Mouse (Mus musculus) embryo, embryonic 10 days (tissue): Measurements from ENCODE around the gene Ints2.
"Not testable (repeated sequence)": the region's sequence is repeated elsewhere in the genome, so short reads cannot be mapped to it uniquely, and the experiment has no call there.

Experiments used
- DNase-seq: peaks from one replicate; pipeline ENCODE4 v3.0.0-alpha.2; 2015; ENCODE audit warnings: low spot score

The Ints2 gene

GRCm38 (mm10) chr11:86257460-86258076 lies at the start of gene Ints2:
Ints2 (minus strand) TSS chr11:86257575.
- DNase-seq, result peak; percentile 97

DNA sequence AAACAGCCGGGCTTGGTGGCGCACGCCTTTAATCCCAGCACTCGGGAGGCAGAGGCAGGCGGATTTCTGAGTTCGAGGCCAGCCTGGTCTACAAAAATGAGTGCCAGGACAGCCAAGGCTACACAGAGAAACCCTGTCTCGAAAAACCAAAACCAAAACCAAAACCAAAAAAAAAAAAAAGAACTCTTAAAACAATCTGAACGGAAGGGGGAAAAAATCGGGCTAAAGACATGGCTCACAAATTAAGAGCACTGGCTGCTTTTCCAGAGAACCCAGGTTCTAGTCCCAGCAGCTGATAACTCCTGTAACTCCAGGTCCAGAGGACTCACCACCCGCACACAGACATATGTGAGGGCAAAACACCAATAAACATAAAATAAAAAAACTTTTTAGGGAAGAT lies 34.8 kb upstream of the Ints2 start:
- not testable (repeated sequence) for DNase-seq

GRCm38 (mm10) chr11:86291714-86292113 lies 34.3 kb upstream of the Ints2 start:
- no peak for DNase-seq

GRCm38 (mm10) chr11:86285729-86286128 lies 28.4 kb upstream of the Ints2 start:
- DNase-seq, result no peak

GRCm38 (mm10) chr11:86278442-86279102 lies 21.2 kb upstream of the Ints2 start:
- no peak for DNase-seq

- peak; percentile 24 for DNase-seq
These were observed 321 bp downstream of the Ints2 start for GRCm38 (mm10) chr11:86257054-86257453.

- no peak for DNase-seq
These were observed 4.0 kb downstream of the Ints2 start for GRCm38 (mm10) chr11:86253342-86253741.

DNA sequence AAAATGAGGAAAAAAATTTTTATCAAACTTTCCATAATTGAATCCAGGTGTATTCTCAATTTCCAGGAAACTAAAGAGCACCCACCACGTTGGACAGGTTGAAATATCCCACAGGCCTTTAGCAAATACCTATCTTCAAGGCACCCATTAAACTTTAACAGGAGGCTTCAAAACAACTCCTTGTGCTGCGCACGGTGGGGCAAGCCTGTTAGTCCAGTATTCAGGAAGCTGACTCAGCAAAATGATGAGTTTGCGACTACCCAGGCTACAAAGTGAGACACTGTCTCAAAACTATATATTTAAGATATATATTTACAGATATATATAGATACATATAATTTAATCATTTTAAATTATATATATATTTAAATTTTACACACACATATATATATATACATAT lies 24.9 kb downstream of the Ints2 start:
- no peak for DNase-seq

- DNase-seq, result no peak
These were observed 25.5 kb downstream of the Ints2 start for GRCm38 (mm10) chr11:86231781-86232350.

DNA sequence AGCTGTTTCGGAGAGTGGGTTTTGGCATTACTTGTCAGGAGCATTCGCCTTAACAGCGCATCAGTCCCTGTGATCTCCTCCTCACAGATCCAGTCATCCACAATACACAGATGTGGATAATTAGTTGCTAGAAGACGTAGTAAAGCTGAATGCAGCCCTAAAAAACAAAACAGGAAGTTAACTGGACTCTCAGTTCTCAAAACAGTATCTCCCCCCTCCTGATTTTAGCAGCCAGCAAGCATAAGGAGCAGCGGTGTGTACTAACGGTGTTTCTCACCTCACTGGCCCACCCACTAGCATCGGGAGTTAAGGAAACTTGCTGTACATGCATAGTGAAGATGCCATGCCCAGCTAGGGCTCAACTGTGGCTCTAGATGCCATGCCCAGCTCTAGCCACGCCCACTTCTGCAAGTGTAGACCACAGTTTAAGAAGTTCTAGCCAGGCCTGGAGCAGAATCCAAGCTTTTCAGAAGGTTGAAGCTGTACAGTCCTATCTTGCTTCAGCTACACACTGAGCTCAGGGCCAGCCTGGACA lies 30.7 kb downstream of the Ints2 start:
- no peak for DNase-seq

GRCm38 (mm10) chr11:86225761-86226160 lies 31.6 kb downstream of the Ints2 start:
- DNase-seq, result no peak

DNA sequence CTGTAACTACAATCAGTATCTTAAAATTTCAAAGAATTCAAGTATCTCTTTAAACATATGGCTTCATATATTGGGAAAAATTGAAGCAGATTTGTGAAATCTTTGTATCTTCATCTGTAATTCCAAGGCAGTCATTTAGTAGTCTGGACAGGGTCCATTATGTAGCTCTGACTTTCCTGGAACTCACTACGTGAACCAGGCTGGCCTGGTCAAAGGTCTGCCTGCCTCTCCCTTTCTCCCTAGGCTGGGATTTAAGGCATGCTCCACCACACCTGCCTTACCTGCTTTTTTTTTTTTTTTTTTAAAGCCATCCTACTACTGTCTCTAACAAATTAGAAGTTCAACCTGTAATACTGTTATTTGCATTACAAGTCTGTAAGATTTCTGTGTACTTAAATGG lies 45.6 kb downstream of the Ints2 start:
- DNase-seq, result no peak

DNA sequence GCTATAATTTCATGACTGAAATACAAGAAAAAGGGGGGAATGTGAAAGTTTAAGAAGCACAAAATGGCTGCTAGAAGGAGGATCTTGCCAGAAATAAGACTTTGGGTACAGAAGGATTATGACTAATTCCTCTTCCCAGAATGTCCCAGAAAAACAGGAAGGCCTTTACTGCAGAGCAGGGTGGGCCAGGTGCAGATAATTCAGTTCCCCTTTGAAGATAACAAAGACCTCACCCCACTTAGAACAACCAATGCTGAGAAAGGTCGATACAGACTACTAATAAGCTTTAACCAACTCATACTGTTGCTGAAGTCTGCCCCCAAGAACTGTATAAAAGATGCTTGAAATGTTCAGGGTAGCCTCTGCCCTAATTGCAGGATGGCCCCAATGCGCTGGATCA lies 48.3 kb downstream of the Ints2 start:
- no peak for DNase-seq

- no peak for DNase-seq
These were observed 51.5 kb downstream of the Ints2 start for GRCm38 (mm10) chr11:86205876-86206275.

DNA sequence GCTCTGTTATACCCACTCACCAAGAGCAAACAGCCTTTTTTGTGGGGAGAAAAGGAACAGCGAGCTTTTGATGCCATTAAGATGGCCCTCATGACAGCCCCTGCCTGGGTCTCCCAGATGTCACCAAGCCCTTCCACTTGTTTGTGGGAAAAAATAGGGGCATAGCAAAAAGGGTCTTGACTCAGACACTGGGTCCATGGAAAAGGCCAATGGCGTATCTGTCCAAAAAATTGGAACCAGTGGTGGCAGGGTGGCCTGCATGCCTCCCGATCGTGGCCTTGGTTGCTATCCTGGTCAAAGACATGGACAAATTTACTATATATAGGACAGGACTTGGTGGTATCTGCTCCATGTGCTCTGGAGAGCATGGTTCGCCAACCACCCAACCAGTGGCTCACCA lies 52.3 kb downstream of the Ints2 start:
- no peak for DNase-seq

DNA sequence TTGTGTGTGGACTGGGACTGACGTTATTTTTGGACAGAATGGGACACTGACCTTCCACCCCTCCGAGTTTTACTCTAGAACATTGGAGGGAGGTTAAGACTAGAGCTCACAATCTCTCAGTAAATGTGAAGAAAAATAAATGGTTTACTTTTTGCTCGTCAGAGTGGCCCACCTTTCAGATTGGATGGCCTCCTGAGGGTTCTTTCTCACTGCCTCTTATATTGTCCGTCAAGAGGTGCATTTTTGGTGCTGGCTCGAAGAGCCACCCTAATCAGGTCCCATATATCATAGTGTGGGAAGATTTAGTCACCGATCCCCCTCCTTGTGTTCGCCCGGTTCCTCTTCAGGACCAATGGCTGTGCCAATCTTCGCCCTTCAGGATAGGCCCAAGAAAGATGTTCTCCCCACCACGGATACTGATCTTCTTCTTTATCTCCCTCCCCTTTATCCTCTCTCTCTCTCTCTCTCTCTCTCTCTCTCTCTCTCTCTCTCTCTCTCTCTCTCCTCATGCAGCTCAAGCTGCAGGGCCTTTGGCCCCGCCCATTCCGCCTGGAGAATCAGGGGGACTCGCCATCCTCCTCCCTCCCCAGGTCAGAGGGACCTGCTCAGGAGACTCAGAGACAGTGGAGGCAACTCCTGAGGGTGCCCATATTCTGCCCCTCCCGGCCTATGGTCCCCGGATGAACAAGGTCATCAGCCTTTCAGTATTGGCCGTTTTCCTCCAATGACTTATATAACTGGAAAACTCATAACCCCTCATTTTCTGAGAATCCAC lies 55.3 kb downstream of the Ints2 start:
- peak; percentile 8 for DNase-seq

DNA sequence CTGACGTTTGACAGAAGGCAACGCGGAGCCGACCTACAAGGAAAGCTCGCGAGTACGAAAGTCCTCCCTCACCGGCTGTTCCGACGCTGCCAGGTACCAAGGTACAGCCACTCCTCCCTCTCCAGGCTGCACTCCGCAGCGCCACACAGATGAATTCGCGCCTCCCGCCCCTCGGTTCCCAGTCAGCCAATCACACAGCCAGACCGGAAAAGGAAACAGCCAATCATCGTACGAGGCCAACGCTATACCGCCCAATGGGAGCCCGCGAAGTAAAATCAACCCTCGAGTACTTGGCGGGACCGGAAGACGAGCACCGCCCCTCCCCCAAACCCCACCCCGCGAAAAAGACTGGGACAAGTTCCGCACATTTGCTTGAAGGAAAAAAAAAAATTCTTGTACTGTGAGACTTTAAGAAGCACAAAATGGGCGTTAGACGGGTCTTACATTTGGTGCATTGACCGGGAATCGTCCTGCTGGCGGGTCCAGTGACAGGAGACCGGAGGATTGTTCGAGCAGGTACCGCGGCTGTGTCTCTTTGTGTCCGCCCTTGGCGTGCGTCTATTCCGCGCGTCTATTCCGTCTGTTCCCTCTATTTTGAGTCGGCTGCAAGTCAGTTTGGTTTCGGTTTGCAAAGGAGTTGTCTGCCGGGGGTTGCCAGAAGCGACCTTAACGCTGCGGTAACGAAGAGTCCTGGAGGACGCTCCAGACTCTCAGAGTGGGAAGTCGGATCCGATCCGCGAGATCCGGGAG lies 56.2 kb downstream of the Ints2 start, which contains the start of gene Brip1:
Gene Brip1, minus strand, starts transcription at position 157 of the 750 bp plus-strand sequence.
- peak; percentile 98 for DNase-seq

DNA sequence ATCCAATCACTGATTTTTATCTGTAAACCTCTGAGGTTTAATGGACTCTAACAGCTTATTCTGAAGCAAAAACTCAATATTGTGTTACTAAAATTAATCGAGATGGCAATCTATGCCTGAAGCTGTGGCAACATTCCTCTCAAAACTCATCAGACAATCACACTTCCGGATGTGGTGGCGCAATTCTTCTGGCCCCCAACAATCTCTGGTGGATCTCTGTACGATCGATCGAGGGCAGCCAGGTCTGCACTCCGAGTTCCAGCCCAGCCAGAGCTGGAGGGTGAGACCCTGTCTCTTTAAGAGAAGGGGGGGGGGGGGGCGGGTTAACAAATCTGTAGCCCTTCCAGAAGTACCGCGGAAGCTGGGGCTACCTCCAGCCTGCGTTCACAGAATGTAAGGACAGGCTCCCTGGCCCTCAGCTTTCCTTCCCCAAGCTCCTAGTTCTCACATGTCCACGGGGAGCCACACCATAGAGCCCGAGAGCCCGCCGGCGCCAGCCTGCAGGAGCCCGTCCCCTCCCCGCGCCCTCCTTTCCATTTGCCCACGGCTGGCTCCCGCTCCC lies 56.8 kb downstream of the Ints2 start:
- DNase-seq, result peak; percentile 49

GRCm38 (mm10) chr11:86199733-86200132 lies 57.6 kb downstream of the Ints2 start:
- DNase-seq, result no peak

GRCm38 (mm10) chr11:86185224-86185623 lies 72.2 kb downstream of the Ints2 start:
- DNase-seq, result not testable (repeated sequence)

DNA sequence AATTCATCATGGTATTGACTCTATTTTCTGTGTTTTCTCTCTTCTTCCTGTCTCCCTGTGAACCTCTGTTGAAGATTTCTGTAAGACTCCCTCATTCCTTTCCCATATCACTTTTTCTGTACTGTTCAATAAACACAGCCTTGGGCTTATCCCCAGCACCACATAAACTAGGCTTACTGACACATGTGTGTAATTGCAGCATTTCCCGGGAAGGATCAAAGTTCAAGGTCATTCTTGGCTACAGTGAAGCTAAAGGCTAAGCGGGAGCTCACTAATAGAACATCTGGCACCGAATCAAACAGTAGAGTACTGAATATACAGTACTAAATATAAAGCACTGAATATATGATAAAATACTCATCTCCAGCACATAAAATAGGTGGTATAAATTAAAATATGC lies 81.5 kb downstream of the Ints2 start:
- no peak for DNase-seq
